Mouse (Mus musculus): ENCODE data around the gene Btn2a2. TPM values are rescaled to one million over a fixed set of nuclear protein-coding genes. Genes with fewer than 3 reads are reported as not detected.
A peak's percentile ranks its signal among the peaks of the same experiment; 100 is the strongest.
"Not testable (repeated sequence)": the region's sequence is repeated elsewhere in the genome, so short reads cannot be mapped to it uniquely, and the experiment has no call there.

The Btn2a2 gene
- 1.3 and 2.2 TPM in 2 replicates for polyA plus RNA-seq (2014; fragmentation: Nextera tagmentation; extraction: Ambion mirVana)

DNA sequence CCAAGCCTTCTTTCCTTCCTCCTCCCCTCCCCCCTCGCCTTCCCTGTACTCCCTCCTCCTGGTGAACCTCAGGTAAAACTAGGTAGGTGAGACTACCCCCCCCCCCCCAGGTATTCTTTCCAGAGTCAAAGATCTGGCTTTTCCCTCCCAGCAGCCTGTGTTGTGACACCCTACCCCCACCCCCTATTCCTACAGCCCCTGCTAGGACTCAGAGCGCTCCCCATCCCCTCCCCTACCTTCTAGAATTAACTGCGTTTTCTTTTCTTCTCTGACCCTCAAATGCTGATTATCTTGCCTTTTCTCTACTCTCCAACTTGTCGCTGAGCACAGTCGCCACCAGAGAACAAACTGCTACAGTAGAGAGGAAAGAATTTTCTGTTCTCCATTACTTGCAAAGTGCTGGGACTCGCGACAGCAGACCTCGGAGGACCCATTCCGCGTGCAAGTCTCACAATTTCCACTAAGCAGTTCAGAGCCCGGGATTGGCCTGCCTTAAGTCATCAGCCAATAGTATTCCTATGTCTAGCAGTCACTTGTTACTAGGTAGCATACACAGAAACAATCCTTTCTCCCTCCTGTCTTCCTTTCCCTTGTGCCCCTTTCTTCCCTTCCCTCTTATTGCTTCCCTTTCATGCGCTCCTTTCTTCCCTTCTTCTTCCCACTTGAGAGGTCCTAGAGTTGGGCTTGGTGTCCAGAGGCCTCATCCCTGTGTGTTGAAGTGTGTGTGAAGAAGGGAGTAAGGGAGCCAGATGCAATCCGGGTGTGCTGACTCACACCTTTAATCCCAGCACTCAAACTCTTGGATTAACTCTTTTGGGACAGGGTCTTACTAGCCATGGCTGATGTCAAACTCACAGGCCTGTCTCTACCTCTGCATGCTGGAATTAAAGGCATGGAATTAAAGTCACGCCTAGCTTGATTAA, at the start of gene Btn2a2:
TSS of gene Btn2a2 (minus strand) at position 458 of the 923 bp plus-strand sequence.
- Histone ChIP-seq H3K27me3 (ENCODE audit: control insufficient read depth, insufficient read depth, low read length) (no peaks in the 10 kb centered on the region), H3K9ac (ENCODE audit: low read length) (0 out of 2 replicates have a peak within 1 kb of the TSS, but pooled peaks have one; percentile 27), H3K27ac (replicated peaks; ENCODE audit: low read depth, low read length) (no peak within 1 kb of the TSS), H3K4me3 (ENCODE audit: low read depth, low read length) (peak within 1 kb of the TSS; percentile 21), H3K36me3 (ENCODE audit: control insufficient read depth, insufficient read depth, low read length) (no peaks in the 10 kb centered on the region), H3K4me2 (ENCODE audit: low read depth, severe bottlenecking) (peak within 1 kb of the TSS; percentile 46), H3K9me3 (ENCODE audit: control insufficient read depth, low read length) (no peaks in the 10 kb centered on the region), H3K4me1 (ENCODE audit: control insufficient read depth, insufficient read depth, low read length) (no peaks in the 10 kb centered on the region; the same call in 1 of the 2 replicates)
- WGBS: 2% methylated on average over 13 of the region's 14 CpGs
- DNase-seq (ENCODE audit: low spot score) (peak; percentile 81), ATAC-seq (ENCODE audit: insufficient number of reproducible peaks, low FRiP score, low TSS enrichment, low read depth) (peak; percentile 95)

DNA sequence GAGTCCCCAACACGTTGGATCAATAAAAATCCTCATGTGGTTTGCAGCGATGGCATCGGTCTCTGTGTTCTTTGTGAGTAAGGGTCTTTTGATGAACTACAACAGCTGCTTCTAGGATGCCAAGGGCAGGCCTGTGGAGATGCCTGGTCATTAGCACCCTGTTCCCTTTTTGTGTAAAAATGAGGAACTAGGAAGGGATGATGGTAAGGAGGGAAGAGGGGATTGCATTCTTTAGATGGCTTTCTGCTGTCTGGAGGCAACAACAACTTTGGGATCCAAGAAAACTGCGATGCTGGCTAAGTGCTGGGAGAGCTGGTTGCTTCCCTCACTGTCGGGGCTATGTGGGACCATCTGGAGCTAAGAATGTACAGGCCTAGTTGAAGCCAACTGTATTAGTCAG, 49.6 kb upstream of the Btn2a2 start:
- Histone ChIP-seq H3K9me3 (ENCODE audit: control insufficient read depth, low read length) (no peaks in the 10 kb centered on the region), H3K36me3 (ENCODE audit: control insufficient read depth, insufficient read depth, low read length) (no peaks in the 10 kb centered on the region), H3K4me3 (ENCODE audit: low read depth, low read length) (no peak overlapping the region), H3K9ac (ENCODE audit: low read length) (no peak overlapping the region), H3K4me2 (ENCODE audit: low read depth, severe bottlenecking) (no peak overlapping the region), H3K27ac (replicated peaks; ENCODE audit: low read depth, low read length) (0 out of 2 replicates have a peak overlapping the region, but pooled peaks have one; percentile 16), H3K27me3 (ENCODE audit: control insufficient read depth, insufficient read depth, low read length) (no peaks in the 10 kb centered on the region), H3K4me1 (ENCODE audit: control insufficient read depth, insufficient read depth, low read length) (peaks cover 8% of the 10 kb centered on the region)
- WGBS: 55% methylated on average over 5 of the region's 5 CpGs
- no peak for ATAC-seq (ENCODE audit: insufficient number of reproducible peaks, low FRiP score, low TSS enrichment, low read depth)
- no peak for DNase-seq (ENCODE audit: low spot score)

DNA sequence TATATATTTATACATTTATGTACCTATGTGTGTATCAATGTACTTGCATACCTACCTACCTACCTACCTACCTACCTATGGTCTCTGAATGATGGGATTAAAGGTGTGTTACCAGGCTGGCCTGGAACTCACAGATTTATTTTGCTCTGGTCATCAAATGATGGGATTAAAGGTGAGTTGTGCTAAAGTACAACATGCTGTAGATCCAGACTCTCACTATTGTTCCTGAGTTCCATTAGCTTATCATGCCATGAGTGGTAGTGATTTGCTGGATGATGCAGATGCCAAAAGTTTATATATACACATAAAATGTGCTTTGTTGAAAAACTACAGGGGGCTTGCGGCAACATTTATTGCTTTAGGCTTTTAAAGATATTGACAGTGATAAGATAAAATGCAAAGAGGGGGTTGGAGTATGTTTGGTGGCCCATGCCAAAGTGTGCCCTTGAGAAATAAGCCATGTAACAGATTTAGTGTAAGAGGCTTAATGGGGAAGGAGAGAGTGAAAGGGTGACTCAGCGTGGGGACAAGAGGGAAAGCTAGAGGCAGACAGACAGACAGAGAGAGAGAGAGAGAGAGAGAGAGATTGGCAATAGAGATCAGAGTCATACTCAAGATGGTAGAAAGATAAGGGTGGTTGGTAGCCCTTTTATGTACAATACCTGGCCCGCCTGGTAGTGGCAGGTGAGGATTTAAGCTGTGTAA, 48.5 kb upstream of the Btn2a2 start:
- Histone ChIP-seq H3K4me1 (ENCODE audit: control insufficient read depth, insufficient read depth, low read length) (peaks cover 11% of the 10 kb centered on the region), H3K36me3 (ENCODE audit: control insufficient read depth, insufficient read depth, low read length) (no peaks in the 10 kb centered on the region), H3K9me3 (ENCODE audit: control insufficient read depth, low read length) (no peaks in the 10 kb centered on the region), H3K27me3 (ENCODE audit: control insufficient read depth, insufficient read depth, low read length) (no peaks in the 10 kb centered on the region), H3K9ac (ENCODE audit: low read length) (no peak overlapping the region), H3K27ac (replicated peaks; ENCODE audit: low read depth, low read length) (no peak overlapping the region), H3K4me3 (ENCODE audit: low read depth, low read length) (no peak overlapping the region; the same call in 1 of the 2 replicates), H3K4me2 (ENCODE audit: low read depth, severe bottlenecking) (peak overlapping the region; percentile 75; the same call in 1 of the 2 replicates)
- ATAC-seq (ENCODE audit: insufficient number of reproducible peaks, low FRiP score, low TSS enrichment, low read depth): no peak
- WGBS: 81% methylated on average over 3 of the region's 3 CpGs
- DNase-seq (ENCODE audit: low spot score): no peak

DNA sequence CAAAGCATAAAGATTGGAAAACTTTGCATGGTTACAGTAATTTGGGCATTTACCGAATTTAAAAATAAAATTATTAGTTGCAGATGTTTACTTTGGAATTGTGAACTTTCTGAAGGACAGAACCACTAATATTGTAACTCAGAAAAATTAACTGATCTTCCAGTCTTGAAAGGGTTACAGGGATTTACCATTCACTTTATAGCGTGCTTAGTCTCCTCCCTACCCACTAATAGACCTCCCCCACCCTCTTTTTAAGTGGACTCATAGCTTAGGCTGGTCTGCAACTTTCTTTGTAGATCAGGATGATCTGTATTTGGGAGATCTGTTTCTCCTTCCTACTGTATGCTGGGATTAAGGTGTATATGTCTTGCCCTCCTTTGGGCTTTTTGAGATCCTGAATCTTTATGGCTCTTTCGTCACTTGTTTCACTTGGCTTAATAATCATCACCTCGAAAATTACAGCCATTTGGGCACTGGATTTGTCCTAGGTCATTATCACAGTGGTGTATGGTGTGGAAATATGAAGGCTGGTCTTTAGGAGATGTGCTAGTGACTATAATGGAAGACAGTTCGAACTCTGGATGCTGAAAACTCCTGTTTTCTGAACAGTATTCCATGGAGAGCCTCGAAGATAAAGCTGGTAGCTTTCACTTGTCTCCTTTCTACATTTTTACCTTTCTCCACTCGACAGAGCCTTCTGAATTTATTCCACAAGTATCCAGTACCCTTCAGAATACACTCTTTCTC, 47.6 kb upstream of the Btn2a2 start:
- no peaks in the 10 kb centered on the region for H3K9me3 ChIP-seq (ENCODE audit: control insufficient read depth, low read length)
- H3K27ac ChIP-seq (replicated peaks; ENCODE audit: low read depth, low read length): peak overlapping the region; percentile 94
- ATAC-seq (ENCODE audit: insufficient number of reproducible peaks, low FRiP score, low TSS enrichment, low read depth) (no peak), DNase-seq (ENCODE audit: low spot score) (no peak)
- H3K27me3 ChIP-seq (ENCODE audit: control insufficient read depth, insufficient read depth, low read length): no peaks in the 10 kb centered on the region
- peaks cover 11% of the 10 kb centered on the region for H3K4me1 ChIP-seq (ENCODE audit: control insufficient read depth, insufficient read depth, low read length)
- H3K4me3 ChIP-seq (ENCODE audit: low read depth, low read length): peak overlapping the region; percentile 47
- 23% methylated on average over 7 of the region's 7 CpGs for WGBS
- no peaks in the 10 kb centered on the region for H3K36me3 ChIP-seq (ENCODE audit: control insufficient read depth, insufficient read depth, low read length)
- peak overlapping the region; percentile 70 for H3K9ac ChIP-seq (ENCODE audit: low read length)
- H3K4me2 ChIP-seq (ENCODE audit: low read depth, severe bottlenecking): peak overlapping the region; percentile 75

DNA sequence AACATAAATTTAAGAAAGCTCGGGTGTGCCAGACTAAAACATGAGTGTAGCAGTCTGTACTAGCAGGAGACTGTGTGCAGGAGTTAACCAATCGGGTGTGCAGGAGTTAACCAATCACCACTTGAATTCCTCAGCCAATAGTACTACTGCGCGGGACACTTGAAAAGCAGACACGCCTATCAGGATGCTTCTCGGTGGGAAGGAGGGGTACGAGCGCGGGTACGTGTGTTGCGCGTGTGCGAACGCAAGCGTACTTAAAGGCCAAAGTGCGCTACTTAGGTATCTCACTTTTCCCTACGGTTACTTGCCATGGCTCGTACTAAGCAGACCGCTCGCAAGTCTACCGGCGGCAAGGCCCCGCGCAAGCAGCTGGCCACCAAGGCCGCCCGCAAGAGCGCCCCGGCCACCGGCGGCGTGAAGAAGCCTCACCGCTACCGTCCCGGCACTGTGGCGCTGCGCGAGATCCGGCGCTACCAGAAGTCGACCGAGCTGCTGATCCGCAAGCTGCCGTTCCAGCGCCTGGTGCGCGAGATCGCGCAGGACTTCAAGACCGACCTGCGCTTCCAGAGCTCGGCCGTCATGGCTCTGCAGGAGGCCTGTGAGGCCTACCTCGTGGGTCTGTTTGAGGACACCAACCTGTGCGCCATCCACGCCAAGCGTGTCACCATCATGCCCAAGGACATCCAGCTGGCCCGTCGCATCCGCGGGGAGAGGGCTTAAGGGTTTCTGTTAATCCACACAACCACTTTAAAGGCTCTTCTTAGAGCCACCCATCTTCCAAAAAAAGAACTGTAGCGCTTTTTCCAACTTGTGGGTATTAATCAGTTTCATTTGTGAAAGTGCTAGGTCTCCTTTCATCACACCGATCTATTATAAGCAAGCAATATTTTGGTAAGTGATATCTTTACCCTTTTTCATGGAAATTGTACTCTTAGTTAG, 46.7 kb upstream of the Btn2a2 start, which contains the start of gene Hist1h3g:
TSS of gene Hist1h3g (plus strand) at position 286 of the 939 bp plus-strand sequence.
- not testable (repeated sequence) for H3K27me3 ChIP-seq (ENCODE audit: control insufficient read depth, insufficient read depth, low read length); H3K36me3 ChIP-seq (ENCODE audit: control insufficient read depth, insufficient read depth, low read length); H3K9me3 ChIP-seq (ENCODE audit: control insufficient read depth, low read length)
- Histone ChIP-seq H3K27ac (replicated peaks; ENCODE audit: low read depth, low read length) (peak within 1 kb of the TSS; percentile 94), H3K4me1 (ENCODE audit: control insufficient read depth, insufficient read depth, low read length) (peaks cover 11% of the 10 kb centered on the region), H3K4me3 (ENCODE audit: low read depth, low read length) (peak within 1 kb of the TSS; percentile 47), H3K9ac (ENCODE audit: low read length) (peak within 1 kb of the TSS; percentile 84), H3K4me2 (ENCODE audit: low read depth, severe bottlenecking) (peak within 1 kb of the TSS; percentile 75)
- under 1% methylated on average over 43 of the region's 62 CpGs for WGBS
- ATAC-seq (ENCODE audit: insufficient number of reproducible peaks, low FRiP score, low TSS enrichment, low read depth) (peak; percentile 92), DNase-seq (ENCODE audit: low spot score) (peak; percentile 90)

DNA sequence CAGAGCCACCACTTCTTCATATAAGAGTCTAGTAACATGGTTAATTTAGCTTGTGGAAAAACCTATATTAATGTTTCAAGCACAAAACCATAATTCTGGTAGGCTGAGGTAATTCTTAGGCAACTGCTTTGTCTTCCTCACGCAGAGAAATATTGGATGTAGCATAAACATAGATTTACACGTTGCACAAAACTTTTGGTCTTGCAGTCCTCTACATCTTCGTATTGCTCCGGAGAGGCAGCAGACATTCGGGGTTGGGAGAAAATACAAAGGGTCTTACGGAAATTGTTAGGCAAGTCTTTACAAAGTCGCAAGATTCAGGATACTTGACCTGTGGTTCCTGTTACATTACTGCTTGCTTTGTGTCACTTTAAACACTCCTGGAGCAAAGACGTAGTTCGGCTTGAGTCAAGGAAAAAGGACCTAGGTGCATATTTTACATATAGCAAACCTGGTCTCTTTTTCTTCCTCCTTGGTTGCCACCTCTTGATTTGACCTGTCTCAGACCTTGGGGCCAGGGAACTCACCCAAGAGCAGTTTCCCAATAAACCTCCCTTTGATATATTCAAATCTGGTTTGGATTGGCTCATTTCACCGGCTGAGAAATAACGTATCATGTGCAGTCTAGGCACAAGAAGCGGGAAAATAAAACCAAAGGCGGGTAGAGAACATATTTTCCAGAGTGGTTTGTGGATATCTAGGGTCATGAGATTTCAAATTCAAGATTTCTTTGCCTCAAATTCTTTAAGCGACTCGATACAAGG, 45.9 kb upstream of the Btn2a2 start:
- WGBS: 1% methylated on average over 15 of the region's 15 CpGs
- peak; percentile 8 for ATAC-seq (ENCODE audit: insufficient number of reproducible peaks, low FRiP score, low TSS enrichment, low read depth)
- peaks cover 11% of the 10 kb centered on the region for H3K4me1 ChIP-seq (ENCODE audit: control insufficient read depth, insufficient read depth, low read length)

More for the DNA sequence above, 45.9 kb upstream of the Btn2a2 start:
- H3K27ac ChIP-seq (replicated peaks; ENCODE audit: low read depth, low read length): peak overlapping the region; percentile 94
- peak; percentile 70 for DNase-seq (ENCODE audit: low spot score)
- H3K27me3 ChIP-seq (ENCODE audit: control insufficient read depth, insufficient read depth, low read length): no peaks in the 10 kb centered on the region
- no peaks in the 10 kb centered on the region for H3K36me3 ChIP-seq (ENCODE audit: control insufficient read depth, insufficient read depth, low read length)
- H3K4me2 ChIP-seq (ENCODE audit: low read depth, severe bottlenecking): peak overlapping the region; percentile 75
- H3K4me3 ChIP-seq (ENCODE audit: low read depth, low read length): peak overlapping the region; percentile 47
- H3K9me3 ChIP-seq (ENCODE audit: control insufficient read depth, low read length): no peaks in the 10 kb centered on the region
- H3K9ac ChIP-seq (ENCODE audit: low read length): peak overlapping the region; percentile 84

Data from limb, embryonic 11.5 days (tissue).